Mouse (Mus musculus) cerebellum, adult 2 months (tissue): ENCODE measurements at regions not wholly inside any gene's neighbourhood (a gene's known extent, or its start where the extent isn't known, plus 50 kb on each side); places are given as distances from the start of the nearest gene placed in this dataset.

ENCODE experiments used
- DNase-seq, 2 experiments: peaks; one replicate each; pipeline ENCODE4 v3.0.0; 2021
- H3K27ac ChIP-seq: fragments of 200-500 bp; 2 replicates; pipeline ENCODE4 v1.5.1; 2012; ENCODE audit warnings: low read length, control low read depth, inconsistent platforms; ENCODE audit not compliant: insufficient read depth
- H3K27me3 ChIP-seq: fragments of 200-500 bp; 2 replicates; pipeline ENCODE4 v1.6.1; 2012; ENCODE audit warnings: inconsistent platforms, mild to moderate bottlenecking, low read length, moderate library complexity; ENCODE audit not compliant: control insufficient read depth, insufficient read depth
- H3K4me1 ChIP-seq: fragments of 200-500 bp; 2 replicates; pipeline ENCODE4 v1.6.1; 2011; ENCODE audit warnings: low read length; ENCODE audit not compliant: control insufficient read depth, insufficient read depth
- H3K4me3 ChIP-seq: fragments of 200-500 bp; replicated peaks from 2 replicates; pipeline ENCODE3; 2011; ENCODE audit warnings: mild to moderate bottlenecking, low read depth, low read length, control low read depth; ENCODE audit not compliant: insufficient read depth
- CTCF ChIP-seq: fragments of 200-500 bp; IDR thresholded peaks from 2 replicates; pipeline ENCODE4 v1.5.1; 2011; ENCODE audit warnings: low read depth, mild to moderate bottlenecking, control low read depth, low read length, moderate library complexity, borderline replicate concordance; ENCODE audit not compliant: insufficient read depth
- POLR2A ChIP-seq: fragments of 200-500 bp; IDR thresholded peaks from 2 replicates; pipeline ENCODE4 v1.6.1; 2011; ENCODE audit warnings: low read length, control low read depth, borderline replicate concordance; ENCODE audit not compliant: insufficient read depth
- WGBS: fragments of 180-500 bp; shearing (Covaris S2); methylation state at CpG from one replicate; pipeline ENCODE4 v1.1.7; 2018; 5-methylcytosine and 5-hydroxymethylcytosine counted together

DNA sequence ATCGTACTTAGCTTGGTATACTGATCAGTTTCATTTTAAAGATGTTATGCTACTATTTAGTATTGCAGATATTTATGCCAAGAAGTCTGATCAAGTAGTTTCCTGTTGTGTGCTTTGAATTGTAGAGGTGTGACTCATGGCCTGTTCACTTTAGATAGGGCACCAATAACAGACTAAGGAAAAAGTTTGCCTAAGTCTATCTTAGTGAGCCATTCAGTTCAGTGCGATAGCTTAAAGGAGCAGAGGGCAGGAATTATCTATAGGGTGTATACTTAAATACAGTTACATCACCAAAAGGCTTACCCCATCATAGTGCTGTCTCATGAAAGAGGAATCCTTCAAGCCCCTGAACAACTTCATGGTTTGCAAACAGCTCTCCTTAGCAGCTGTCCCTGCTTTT lies 229.8 kb downstream of the Mdfic start:
- DNase-seq = no peak
- no peaks in the 10 kb centered on the region for H3K4me1 ChIP-seq
- H3K27me3 ChIP-seq = no peaks in the 10 kb centered on the region
- no peak overlapping the region for H3K4me3 ChIP-seq
- WGBS = 93% methylated on average over 2 of the region's 2 CpGs
- TF ChIP-seq CTCF (no peak), POLR2A (no peak)
- no peak overlapping the region for H3K27ac ChIP-seq

DNA sequence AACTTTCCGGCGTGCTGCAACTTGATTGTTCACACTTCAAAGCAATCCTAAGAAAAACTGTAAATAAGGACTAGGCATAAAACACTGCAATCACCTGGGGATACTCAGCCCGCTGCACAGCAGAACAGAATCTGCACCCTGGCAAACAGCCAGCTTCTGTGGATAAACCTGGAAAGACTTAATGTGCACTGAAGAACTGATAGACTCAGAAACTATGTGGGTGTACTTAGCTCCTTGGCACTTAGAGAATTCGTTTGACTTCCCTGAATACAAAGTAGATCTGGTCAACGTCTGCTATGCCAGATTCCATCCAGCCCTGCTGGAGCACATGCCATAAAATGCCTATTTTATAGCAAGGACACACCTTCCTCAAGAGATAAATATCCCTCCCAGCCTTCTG lies 266.9 kb downstream of the Mdfic start:
- Histone ChIP-seq H3K4me3 (no peak overlapping the region), H3K27ac (no peak overlapping the region), H3K27me3 (no peaks in the 10 kb centered on the region), H3K4me1 (no peaks in the 10 kb centered on the region)
- WGBS = 31% methylated on average over 5 of the region's 5 CpGs
- DNase-seq = peak in 1 of 2 experiments; percentile 1
- TF ChIP-seq CTCF = no peak
- TF ChIP-seq POLR2A = no peak
